Mouse (Mus musculus): Measurements from ENCODE around the gene Lix1.

GRCm38 (mm10) chr17:17383703-17384102 lies 18.8 kb upstream of the Lix1 start:
- TF ChIP-seq GATA1 (IDR thresholded peaks at IDR 0.05; ENCODE audit: low read length) (no peak), TAL1 (IDR thresholded peaks at IDR 0.05; ENCODE audit: low read length) (no peak)
